Mouse (Mus musculus) lung, embryonic 16.5 days (tissue): ENCODE measurements around the gene Kat6b. TPM values are rescaled to one million over a fixed set of nuclear protein-coding genes. Genes with fewer than 3 reads are reported as not detected.

Source experiments
- ATAC-seq: fragments of 200-750 bp; cut with Nextera tagmentation; 2 replicates; pipeline ENCODE4 v1.8.0; 2017; ENCODE audit warnings: low read depth, mild to moderate bottlenecking, moderate library complexity
- H3K27ac ChIP-seq: fragments of 300-500 bp; sonication (generic); 2 replicates; pipeline ENCODE4 v1.5.1; 2014; ENCODE audit warnings: mild to moderate bottlenecking, control low read depth, low read length
- H3K27me3 ChIP-seq: fragments of 300-500 bp; sonication (generic); 2 replicates; pipeline ENCODE4 v1.6.1; 2014; ENCODE audit warnings: low read depth, low read length, mixed read lengths; ENCODE audit not compliant: control insufficient read depth, insufficient read depth
- H3K36me3 ChIP-seq: fragments of 300-500 bp; sonication (generic); 2 replicates; pipeline ENCODE4 v1.6.1; 2014; ENCODE audit warnings: low read length; ENCODE audit not compliant: control insufficient read depth, insufficient read depth
- H3K4me1 ChIP-seq: fragments of 300-500 bp; sonication (generic); replicated peaks from 2 replicates; pipeline ENCODE4 v1.6.1; 2014; ENCODE audit warnings: low read length, mixed read lengths; ENCODE audit not compliant: control insufficient read depth, insufficient read depth
- H3K4me2 ChIP-seq: fragments of 300-500 bp; sonication (generic); 2 replicates; pipeline ENCODE4 v1.6.1; 2014; ENCODE audit warnings: low read depth, low read length, control low read depth
- H3K4me3 ChIP-seq: fragments of 300-500 bp; sonication (generic); 2 replicates; pipeline ENCODE4 v1.5.1; 2014; ENCODE audit warnings: mild to moderate bottlenecking, low read length, control low read depth
- H3K9ac ChIP-seq: fragments of 300-500 bp; sonication (generic); 2 replicates; pipeline ENCODE4 v1.6.1; 2014; ENCODE audit warnings: low read length, control low read depth
- H3K9me3 ChIP-seq: fragments of 300-500 bp; sonication (generic); 2 replicates; pipeline ENCODE4 v1.6.1; 2016; ENCODE audit warnings: low read length; ENCODE audit not compliant: control insufficient read depth
- WGBS: fragments of 180-500 bp; shearing (Covaris S2); extraction: QIAGEN DNeasy Blood & Tissue Kit; methylation state at CpG from one replicate; pipeline ENCODE4 v1.1.7; 2014; 5-methylcytosine and 5-hydroxymethylcytosine counted together
- polyA plus RNA-seq: library from polyadenylated mRNA; unstranded; fragments of >200 nt; fragmentation: Nextera tagmentation; extraction: Ambion mirVana; gene quantifications from 2 replicates; pipeline ENCODE4 v1.2.1, GENCODE M21; 2015

Kat6b gene
- polyA plus RNA-seq, 1 experiment from 2014 or later: 10.5 TPM

DNA sequence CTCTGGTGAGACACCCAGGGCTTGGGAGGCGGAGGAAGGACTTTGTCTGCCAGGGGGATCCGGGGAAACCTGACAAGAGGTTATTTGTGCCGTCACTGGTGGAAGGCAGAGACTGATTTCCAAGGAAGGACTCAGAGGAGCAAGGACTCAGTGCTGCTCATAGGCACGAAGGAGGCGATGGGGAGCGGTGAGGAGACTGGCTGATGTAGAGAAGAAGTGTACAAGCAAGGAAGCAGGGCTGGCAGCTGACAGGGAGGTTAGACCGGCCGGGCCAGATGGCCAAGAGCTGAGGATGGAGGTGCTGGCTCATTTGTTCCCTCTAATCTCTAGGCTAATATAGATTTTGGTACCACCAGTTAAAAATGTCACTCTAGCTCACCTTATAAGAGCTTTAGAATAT is 72.8 kb downstream of the Kat6b start:
- H3K4me1 ChIP-seq: peaks cover 24% of the 10 kb centered on the region
- H3K27ac ChIP-seq: no peak overlapping the region
- no peaks in the 10 kb centered on the region for H3K9me3 ChIP-seq
- H3K9ac ChIP-seq: no peak overlapping the region
- H3K36me3 ChIP-seq: no peaks in the 10 kb centered on the region
- no peak overlapping the region for H3K4me2 ChIP-seq
- no peaks in the 10 kb centered on the region for H3K27me3 ChIP-seq
- 80% methylated on average over 8 of the region's 8 CpGs for WGBS
- ATAC-seq: no peak
- no peak overlapping the region for H3K4me3 ChIP-seq

GRCm38 (mm10) chr14:21558440-21559131 is 77.4 kb downstream of the Kat6b start:
- ATAC-seq: peak; percentile 47
- Histone ChIP-seq H3K9ac (no peak overlapping the region), H3K4me3 (no peak overlapping the region), H3K27ac (peak overlapping the region; percentile 47), H3K9me3 (no peaks in the 10 kb centered on the region), H3K4me1 (peaks cover 26% of the 10 kb centered on the region), H3K4me2 (no peak overlapping the region), H3K36me3 (no peaks in the 10 kb centered on the region), H3K27me3 (no peaks in the 10 kb centered on the region)
- WGBS: 39% methylated on average over 10 of the region's 10 CpGs

DNA sequence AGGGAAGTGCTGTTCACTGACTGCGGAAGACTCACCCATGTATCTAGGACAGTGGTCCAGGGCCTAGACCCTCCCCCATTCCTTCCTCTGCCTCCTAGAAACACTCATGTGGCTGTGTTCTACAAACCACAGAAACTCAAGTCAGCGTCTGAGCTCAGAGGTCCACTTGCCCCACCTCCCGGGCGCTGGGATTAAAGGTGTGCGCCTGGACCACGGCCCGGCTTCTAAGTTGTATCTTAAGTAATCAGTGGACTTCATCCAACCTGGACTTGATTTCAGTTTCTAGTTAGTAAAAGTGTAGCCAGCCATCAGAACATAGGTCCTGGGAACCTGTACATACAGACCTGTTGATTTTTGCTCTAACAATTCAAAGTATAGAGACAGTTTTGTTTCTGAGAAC is 78.2 kb downstream of the Kat6b start:
- Histone ChIP-seq H3K36me3 (no peaks in the 10 kb centered on the region), H3K4me3 (no peak overlapping the region), H3K9me3 (no peaks in the 10 kb centered on the region), H3K27ac (no peak overlapping the region), H3K27me3 (no peaks in the 10 kb centered on the region), H3K4me2 (no peak overlapping the region), H3K9ac (no peak overlapping the region), H3K4me1 (peaks cover 24% of the 10 kb centered on the region)
- no peak for ATAC-seq
- WGBS: 62% methylated on average over 7 of the region's 7 CpGs

DNA sequence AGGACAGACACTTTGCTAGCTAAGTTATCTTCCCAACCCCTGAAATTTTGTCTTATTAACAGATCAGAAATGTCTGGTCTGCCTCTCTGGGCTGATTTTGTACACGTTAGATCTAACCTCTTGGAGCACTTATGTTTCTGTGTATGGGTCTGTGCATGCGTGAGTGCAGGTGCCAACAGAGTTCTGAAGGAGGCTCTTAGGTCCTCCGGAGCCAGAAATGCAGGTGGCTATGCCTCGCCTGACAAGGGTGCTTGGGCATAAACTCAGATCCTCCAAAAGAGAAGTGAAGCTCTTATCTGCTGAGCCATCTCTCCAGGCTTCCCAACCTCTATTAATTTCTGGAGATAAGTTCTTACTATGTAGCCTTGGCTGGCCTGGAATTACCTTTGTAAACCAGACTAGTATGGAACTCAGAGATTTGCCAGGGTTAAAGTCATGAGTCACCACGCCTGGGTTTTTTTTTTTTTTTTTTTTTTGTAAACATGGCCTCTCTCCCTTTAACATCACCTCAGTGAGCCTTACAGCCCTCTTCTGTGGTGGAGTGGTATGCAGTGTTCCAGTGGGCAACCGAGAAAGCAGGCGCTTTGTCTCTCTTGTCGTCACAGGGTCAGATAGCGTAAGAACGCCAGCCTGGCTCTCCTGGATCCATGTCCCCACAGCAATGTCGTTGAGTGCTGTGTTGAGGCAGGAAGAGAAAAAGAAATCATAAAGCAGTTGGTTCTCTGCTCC is 79.4 kb downstream of the Kat6b start:
- Histone ChIP-seq H3K9ac (no peak overlapping the region), H3K4me2 (no peak overlapping the region), H3K9me3 (no peaks in the 10 kb centered on the region), H3K4me1 (peaks cover 26% of the 10 kb centered on the region), H3K27me3 (no peaks in the 10 kb centered on the region), H3K4me3 (no peak overlapping the region), H3K27ac (0 out of 2 replicates have a peak overlapping the region, but pooled peaks have one; percentile 19), H3K36me3 (no peaks in the 10 kb centered on the region)
- 54% methylated on average over 11 of the region's 11 CpGs for WGBS
- 0 out of 2 replicates have a peak, but pooled peaks have one; percentile 41 for ATAC-seq

DNA sequence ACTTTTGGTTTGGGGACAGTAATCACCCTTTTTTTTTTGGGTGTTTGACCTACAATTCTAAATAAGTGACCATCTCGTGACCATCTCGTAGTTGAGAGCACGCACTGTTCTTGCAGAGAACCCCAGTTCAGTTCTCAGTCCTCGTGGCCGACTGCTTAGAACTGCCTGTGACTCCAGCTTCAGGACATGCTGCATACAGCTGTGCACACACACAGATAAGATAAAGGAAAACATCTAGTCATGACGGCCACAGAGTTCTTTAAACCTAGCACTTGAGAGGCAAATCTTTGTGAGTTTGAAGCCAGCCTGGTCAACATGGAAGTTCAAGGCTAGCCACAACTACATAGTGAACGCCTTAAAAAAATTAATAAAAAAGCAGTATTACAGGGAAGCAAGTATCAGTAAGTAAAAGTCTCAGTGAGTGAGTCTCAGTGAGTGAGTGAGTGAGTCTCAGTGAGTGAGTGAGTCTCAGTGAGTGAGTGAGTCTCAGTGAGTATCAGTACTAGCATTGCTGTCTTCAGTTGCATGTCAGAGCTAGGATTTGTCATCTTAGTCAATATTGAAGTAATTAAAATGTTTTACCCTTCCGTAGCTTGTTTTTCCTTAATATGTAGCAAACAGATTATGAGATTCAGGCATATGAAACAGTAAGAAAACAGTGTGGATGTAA is 80.3 kb downstream of the Kat6b start:
- H3K4me1 ChIP-seq: peaks cover 32% of the 10 kb centered on the region
- no peaks in the 10 kb centered on the region for H3K9me3 ChIP-seq
- H3K4me3 ChIP-seq: no peak overlapping the region
- no peak overlapping the region for H3K27ac ChIP-seq
- no peak overlapping the region for H3K9ac ChIP-seq
- no peaks in the 10 kb centered on the region for H3K27me3 ChIP-seq
- no peak overlapping the region for H3K4me2 ChIP-seq
- WGBS: 72% methylated on average over 8 of the region's 8 CpGs
- no peaks in the 10 kb centered on the region for H3K36me3 ChIP-seq
- no peak for ATAC-seq

- Histone ChIP-seq H3K9ac (no peak overlapping the region), H3K36me3 (no peaks in the 10 kb centered on the region), H3K27ac (no peak overlapping the region), H3K4me1 (peaks cover 25% of the 10 kb centered on the region), H3K9me3 (no peaks in the 10 kb centered on the region), H3K4me2 (no peak overlapping the region), H3K4me3 (no peak overlapping the region), H3K27me3 (no peaks in the 10 kb centered on the region)
- WGBS: 54% methylated on average over 4 of the region's 4 CpGs
- no peak for ATAC-seq
These were observed 82.4 kb downstream of the Kat6b start for GRCm38 (mm10) chr14:21563584-21564118.

- ATAC-seq: no peak
- Histone ChIP-seq H3K9ac (no peak overlapping the region), H3K4me1 (peaks cover 13% of the 10 kb centered on the region), H3K9me3 (no peaks in the 10 kb centered on the region), H3K27ac (0 out of 2 replicates have a peak overlapping the region, but pooled peaks have one; percentile 30), H3K4me3 (no peak overlapping the region), H3K36me3 (no peaks in the 10 kb centered on the region), H3K4me2 (no peak overlapping the region), H3K27me3 (no peaks in the 10 kb centered on the region)
- 68% methylated on average over 10 of the region's 10 CpGs for WGBS
These were observed 84.5 kb downstream of the Kat6b start for GRCm38 (mm10) chr14:21565541-21566353.

- no peak for ATAC-seq
- H3K36me3 ChIP-seq: no peaks in the 10 kb centered on the region
- no peak overlapping the region for H3K27ac ChIP-seq
- H3K4me2 ChIP-seq: no peak overlapping the region
- WGBS: 86% methylated on average over 7 of the region's 7 CpGs
- H3K4me3 ChIP-seq: no peak overlapping the region
- no peaks in the 10 kb centered on the region for H3K9me3 ChIP-seq
- no peaks in the 10 kb centered on the region for H3K27me3 ChIP-seq
- H3K9ac ChIP-seq: no peak overlapping the region
- H3K4me1 ChIP-seq: peaks cover 8% of the 10 kb centered on the region
These were observed 86.2 kb downstream of the Kat6b start for GRCm38 (mm10) chr14:21567293-21567984.
